Mouse (Mus musculus): ENCODE results near the gene Nsmce4a. TPM values are rescaled to one million over a fixed set of nuclear protein-coding genes. Genes with fewer than 3 reads are reported as not detected.

The Nsmce4a gene
- polyA plus RNA-seq, 1 experiment: 36.3 TPM

GRCm38 (mm10) chr7:130492026-130492425 is 80.9 kb downstream of the Nsmce4a start:
- Histone ChIP-seq H3K4me3 (replicated peaks; ENCODE audit: extremely low read depth, low read depth, low read length) (no peak overlapping the region), H3K4me1 (ENCODE audit: control insufficient read depth, insufficient read depth, low read length) (no peaks in the 10 kb centered on the region; the same call in 1 of the 2 replicates)
- TF ChIP-seq CTCF (IDR thresholded peaks at IDR 0.05; ENCODE audit: insufficient read depth, low read length) (no peak), POLR2A (IDR thresholded peaks at IDR 0.05; ENCODE audit: borderline replicate concordance, extremely low read depth, low read depth, low read length) (no peak)
- DNase-seq: no peak

Other genes with a start within 250 kb of the Nsmce4a start
- gene Ate1, start 52.7 kb downstream of the Nsmce4a start, polyA plus RNA-seq (2012; rRNA removed): 6.1 and 12.5 TPM in 2 replicates
- gene Tacc2, start 4.3 kb upstream of the Nsmce4a start, polyA plus RNA-seq (2012; rRNA removed): 71.7 and 74.5 TPM in 2 replicates
- not detected in 2 replicates for gene Btbd16, start 201.0 kb upstream of the Nsmce4a start, polyA plus RNA-seq (2012; rRNA removed)

All from lung, adult 2 months (tissue).